Mouse (Mus musculus) lung, embryonic 16.5 days (tissue): Measurements from ENCODE around the gene Nfib. TPM values are rescaled to one million over a fixed set of nuclear protein-coding genes. Genes with fewer than 3 reads are reported as not detected.
A peak's percentile ranks its signal among the peaks of the same experiment; 100 is the strongest.

ENCODE experiments used
- ATAC-seq: fragments of 200-750 bp; cut with Nextera tagmentation; 2 replicates; pipeline ENCODE4 v1.8.0; 2017; ENCODE audit warnings: low read depth, mild to moderate bottlenecking, moderate library complexity
- H3K27ac ChIP-seq: fragments of 300-500 bp; sonication (generic); 2 replicates; pipeline ENCODE4 v1.5.1; 2014; ENCODE audit warnings: mild to moderate bottlenecking, control low read depth, low read length
- H3K27me3 ChIP-seq: fragments of 300-500 bp; sonication (generic); 2 replicates; pipeline ENCODE4 v1.6.1; 2014; ENCODE audit warnings: low read depth, low read length, mixed read lengths; ENCODE audit not compliant: control insufficient read depth, insufficient read depth
- H3K36me3 ChIP-seq: fragments of 300-500 bp; sonication (generic); 2 replicates; pipeline ENCODE4 v1.6.1; 2014; ENCODE audit warnings: low read length; ENCODE audit not compliant: control insufficient read depth, insufficient read depth
- H3K4me1 ChIP-seq: fragments of 300-500 bp; sonication (generic); replicated peaks from 2 replicates; pipeline ENCODE4 v1.6.1; 2014; ENCODE audit warnings: low read length, mixed read lengths; ENCODE audit not compliant: control insufficient read depth, insufficient read depth
- H3K4me2 ChIP-seq: fragments of 300-500 bp; sonication (generic); 2 replicates; pipeline ENCODE4 v1.6.1; 2014; ENCODE audit warnings: low read depth, low read length, control low read depth
- H3K4me3 ChIP-seq: fragments of 300-500 bp; sonication (generic); 2 replicates; pipeline ENCODE4 v1.5.1; 2014; ENCODE audit warnings: mild to moderate bottlenecking, low read length, control low read depth
- H3K9ac ChIP-seq: fragments of 300-500 bp; sonication (generic); 2 replicates; pipeline ENCODE4 v1.6.1; 2014; ENCODE audit warnings: low read length, control low read depth
- H3K9me3 ChIP-seq: fragments of 300-500 bp; sonication (generic); 2 replicates; pipeline ENCODE4 v1.6.1; 2016; ENCODE audit warnings: low read length; ENCODE audit not compliant: control insufficient read depth
- WGBS: fragments of 180-500 bp; shearing (Covaris S2); extraction: QIAGEN DNeasy Blood & Tissue Kit; methylation state at CpG from one replicate; pipeline ENCODE4 v1.1.7; 2014; 5-methylcytosine and 5-hydroxymethylcytosine counted together
- polyA plus RNA-seq: library from polyadenylated mRNA; unstranded; fragments of >200 nt; fragmentation: Nextera tagmentation; extraction: Ambion mirVana; gene quantifications from 2 replicates; pipeline ENCODE4 v1.2.1, GENCODE M21; 2015

The Nfib gene
- polyA plus RNA-seq, 1 experiment from 2014 or later = 104 TPM

- Histone ChIP-seq H3K36me3 (no peaks in the 10 kb centered on the region), H3K4me2 (no peak overlapping the region), H3K9me3 (no peaks in the 10 kb centered on the region), H3K9ac (no peak overlapping the region), H3K27me3 (no peaks in the 10 kb centered on the region), H3K4me3 (no peak overlapping the region), H3K4me1 (peaks cover 2% of the 10 kb centered on the region), H3K27ac (no peak overlapping the region)
- ATAC-seq = no peak
- WGBS = 49% methylated on average over 7 of the region's 7 CpGs
Observed at GRCm38 (mm10) chr4:82592086-82593030, 113.2 kb downstream of the Nfib start.

DNA sequence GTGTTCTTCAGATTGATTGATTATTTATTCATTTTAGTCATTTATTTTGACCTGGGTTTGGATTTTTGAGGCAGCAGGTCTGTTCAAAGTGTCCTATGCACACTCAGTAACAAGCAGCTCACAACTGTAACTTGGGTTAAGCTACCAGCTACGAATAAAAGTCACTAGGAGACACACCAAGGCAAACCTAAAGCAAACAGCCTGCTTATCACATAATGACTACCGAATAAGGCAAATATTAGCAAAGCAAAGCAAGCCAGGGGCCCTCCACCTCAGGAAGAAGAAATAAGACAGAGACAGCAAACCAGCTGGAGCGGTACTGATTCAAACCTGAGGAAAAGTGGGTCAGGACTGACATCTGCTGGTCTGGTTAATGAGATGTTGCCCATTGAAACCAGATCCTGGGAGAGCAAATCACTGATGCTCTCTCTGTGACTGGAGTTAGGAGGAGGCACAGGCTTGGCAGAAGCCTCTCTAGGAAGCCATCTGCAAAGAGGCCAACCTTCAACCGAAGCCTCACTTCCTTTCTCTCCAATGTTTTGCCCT lies 116.1 kb downstream of the Nfib start:
- Histone ChIP-seq H3K4me2 (no peak overlapping the region), H3K27ac (peak overlapping the region; percentile 31; the same call in 1 of the 2 replicates), H3K4me3 (no peak overlapping the region), H3K4me1 (peaks cover 2% of the 10 kb centered on the region), H3K9ac (no peak overlapping the region), H3K9me3 (no peaks in the 10 kb centered on the region), H3K36me3 (no peaks in the 10 kb centered on the region), H3K27me3 (no peaks in the 10 kb centered on the region)
- ATAC-seq = peak; percentile 85
- 7% methylated on average over 4 of the region's 4 CpGs for WGBS

DNA sequence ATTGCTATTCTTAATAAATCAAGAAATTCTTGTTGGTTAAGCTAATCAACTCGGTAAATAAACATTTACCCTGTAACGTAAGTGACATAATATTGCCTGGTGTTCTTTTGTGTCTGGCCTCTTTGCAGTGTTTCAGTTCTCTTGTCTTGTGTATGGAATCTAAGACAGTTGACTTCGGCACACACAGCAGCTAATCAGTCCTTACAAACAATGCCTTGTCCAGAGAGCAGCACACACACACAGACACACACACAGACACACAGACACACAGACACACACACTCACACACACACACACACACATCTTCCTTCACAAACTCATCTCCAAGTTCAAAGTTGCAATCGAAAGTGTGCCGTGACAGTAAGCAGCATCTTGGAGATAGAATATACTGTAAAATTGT lies 116.8 kb downstream of the Nfib start:
- Histone ChIP-seq H3K27me3 (no peaks in the 10 kb centered on the region), H3K4me2 (no peak overlapping the region), H3K4me1 (peaks cover 2% of the 10 kb centered on the region), H3K9me3 (no peaks in the 10 kb centered on the region), H3K36me3 (no peaks in the 10 kb centered on the region), H3K27ac (no peak overlapping the region), H3K9ac (no peak overlapping the region), H3K4me3 (no peak overlapping the region)
- WGBS = 63% methylated on average over 5 of the region's 5 CpGs
- ATAC-seq = no peak

DNA sequence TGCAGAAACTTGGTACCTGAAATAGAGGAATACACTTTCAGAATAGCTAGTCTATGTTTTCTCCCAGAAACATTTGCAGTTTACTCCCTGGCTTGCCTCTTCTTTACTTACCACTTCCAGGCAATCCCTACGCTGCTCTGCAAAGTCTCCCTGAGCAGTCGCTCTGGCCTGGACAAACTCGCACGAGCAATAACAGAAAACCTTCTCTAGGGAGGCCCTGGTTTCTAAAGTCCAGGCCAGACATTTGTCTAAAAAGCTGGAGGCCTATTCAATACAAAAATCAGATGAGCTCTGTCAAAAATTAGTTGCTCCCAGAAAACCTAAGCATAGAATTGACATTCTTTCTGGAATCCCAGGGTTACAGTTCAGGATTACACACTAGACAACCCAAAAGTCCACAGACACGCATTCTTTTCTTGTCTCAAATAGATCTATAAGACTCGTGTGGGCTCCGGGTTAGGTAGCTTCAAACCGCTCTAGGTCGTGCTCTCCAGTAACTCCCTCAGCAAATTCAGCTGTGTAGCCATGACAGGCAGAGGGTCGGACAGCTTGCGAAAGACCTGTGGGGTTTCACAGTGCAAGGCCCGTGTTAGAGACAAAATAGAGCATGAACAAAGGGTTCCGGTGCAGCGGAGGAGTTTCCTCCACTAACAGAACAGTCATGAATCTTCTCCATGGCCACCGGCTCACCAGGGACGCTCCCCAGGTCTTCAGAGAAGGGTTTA lies 118.2 kb downstream of the Nfib start:
- no peaks in the 10 kb centered on the region for H3K9me3 ChIP-seq
- ATAC-seq = no peak
- H3K27me3 ChIP-seq = no peaks in the 10 kb centered on the region
- no peak overlapping the region for H3K4me2 ChIP-seq
- H3K36me3 ChIP-seq = no peaks in the 10 kb centered on the region
- no peak overlapping the region for H3K4me3 ChIP-seq
- H3K4me1 ChIP-seq = peaks cover 2% of the 10 kb centered on the region
- H3K27ac ChIP-seq = no peak overlapping the region
- 80% methylated on average over 16 of the region's 16 CpGs for WGBS
- H3K9ac ChIP-seq = no peak overlapping the region

DNA sequence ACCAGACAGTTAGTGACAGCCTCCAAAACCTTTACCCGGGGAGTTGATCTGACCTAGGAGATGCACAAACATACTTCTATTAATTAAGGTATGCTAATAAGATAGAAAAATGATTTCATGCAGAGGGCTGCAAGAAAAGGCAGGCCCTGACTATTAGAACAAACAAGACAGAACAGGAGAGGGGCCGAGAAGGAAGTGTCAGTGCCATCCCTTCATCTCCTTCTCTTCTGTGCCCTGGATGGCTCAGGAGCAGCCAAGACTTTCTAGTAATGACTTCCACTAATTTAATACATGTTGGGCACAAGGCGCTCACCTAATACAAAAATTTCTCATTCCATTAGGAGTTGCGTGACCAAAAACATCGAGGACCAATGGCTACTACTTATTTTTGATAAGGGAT lies 118.9 kb downstream of the Nfib start:
- ATAC-seq = no peak
- H3K4me1 ChIP-seq = peaks cover 2% of the 10 kb centered on the region

GRCm38 (mm10) chr4:82585536-82585935 lies 120.0 kb downstream of the Nfib start:
- no peak overlapping the region for H3K9ac ChIP-seq
- no peak overlapping the region for H3K27ac ChIP-seq

More for the DNA sequence above, 118.9 kb downstream of the Nfib start:
- Histone ChIP-seq H3K4me3 (no peak overlapping the region), H3K9ac (no peak overlapping the region), H3K4me2 (no peak overlapping the region), H3K36me3 (no peaks in the 10 kb centered on the region), H3K27ac (no peak overlapping the region), H3K27me3 (no peaks in the 10 kb centered on the region), H3K9me3 (no peaks in the 10 kb centered on the region)
- WGBS = 87% methylated on average over 5 of the region's 5 CpGs

DNA sequence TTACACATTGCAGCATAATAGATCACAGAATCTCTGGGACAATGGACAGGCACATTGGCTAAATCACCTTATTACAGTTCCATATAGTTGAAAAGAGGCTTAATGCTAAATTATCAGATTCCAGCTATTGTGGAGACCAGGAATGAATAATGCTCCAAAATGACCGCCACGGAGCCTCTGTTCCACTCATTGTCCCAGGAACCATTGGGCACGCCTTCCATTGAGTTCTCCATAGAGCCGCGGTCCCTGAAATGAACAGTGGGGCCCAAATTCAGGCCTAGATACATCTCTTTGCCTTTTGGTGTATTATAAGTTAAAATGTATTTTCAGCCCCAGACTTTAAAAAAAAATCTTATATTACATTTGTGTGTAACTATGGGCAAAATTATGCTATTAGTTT lies 120.5 kb downstream of the Nfib start:
- H3K4me1 ChIP-seq = peaks cover 2% of the 10 kb centered on the region
- H3K4me3 ChIP-seq = no peak overlapping the region
- no peaks in the 10 kb centered on the region for H3K36me3 ChIP-seq
- H3K27ac ChIP-seq = no peak overlapping the region
- WGBS = 94% methylated on average over 5 of the region's 5 CpGs
- no peaks in the 10 kb centered on the region for H3K9me3 ChIP-seq
- H3K9ac ChIP-seq = no peak overlapping the region
- no peak for ATAC-seq
- no peaks in the 10 kb centered on the region for H3K27me3 ChIP-seq
- no peak overlapping the region for H3K4me2 ChIP-seq

More at GRCm38 (mm10) chr4:82585536-82585935, 120.0 kb downstream of the Nfib start:
- Histone ChIP-seq H3K4me2 (no peak overlapping the region), H3K9me3 (no peaks in the 10 kb centered on the region), H3K4me1 (peaks cover 2% of the 10 kb centered on the region), H3K27me3 (no peaks in the 10 kb centered on the region), H3K36me3 (no peaks in the 10 kb centered on the region), H3K4me3 (no peak overlapping the region)
- ATAC-seq = no peak
- 87% methylated on average over 9 of the region's 9 CpGs for WGBS

- Histone ChIP-seq H3K4me3 (no peak overlapping the region), H3K4me1 (peaks cover 2% of the 10 kb centered on the region), H3K4me2 (no peak overlapping the region), H3K27ac (no peak overlapping the region), H3K9ac (no peak overlapping the region), H3K9me3 (no peaks in the 10 kb centered on the region), H3K27me3 (no peaks in the 10 kb centered on the region), H3K36me3 (no peaks in the 10 kb centered on the region)
- ATAC-seq = no peak
- 44% methylated on average over 4 of the region's 4 CpGs for whole genome bisulfite sequencing
Observed at GRCm38 (mm10) chr4:82584548-82584947, 121.0 kb downstream of the Nfib start.

DNA sequence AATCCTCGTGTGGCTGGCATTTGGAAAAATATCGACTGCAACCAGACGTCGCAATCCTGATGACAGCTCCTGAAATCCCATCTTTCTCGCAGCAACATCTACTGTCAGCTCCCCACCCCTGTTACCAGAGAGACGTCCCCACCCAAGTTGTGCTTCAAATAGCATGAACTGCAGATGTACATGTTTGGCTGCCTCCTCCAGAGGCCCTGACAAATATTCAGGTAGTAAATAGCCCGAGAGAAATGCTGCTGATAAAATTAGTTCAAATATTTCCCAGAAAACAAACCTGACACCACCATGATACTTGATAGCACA lies 132.3 kb downstream of the Nfib start:
- peaks cover 5% of the 10 kb centered on the region; the same call in 1 of the 2 replicates for H3K4me1 ChIP-seq
- no peaks in the 10 kb centered on the region for H3K27me3 ChIP-seq
- 60% methylated on average over 7 of the region's 7 CpGs for WGBS
- peak; percentile 36; the same call in 1 of the 2 replicates for ATAC-seq
- no peak overlapping the region for H3K4me2 ChIP-seq
- H3K9ac ChIP-seq = no peak overlapping the region
- H3K36me3 ChIP-seq = no peaks in the 10 kb centered on the region
- H3K9me3 ChIP-seq = no peaks in the 10 kb centered on the region
- no peak overlapping the region for H3K4me3 ChIP-seq
- H3K27ac ChIP-seq = no peak overlapping the region
